Comparison of ENCODE assay signal across 50 mouse cellular contexts in genomic region chr2:36868160-36868559, GRCm38 (mm10). TPM values are rescaled to one million over a fixed set of nuclear protein-coding genes. Genes with fewer than 3 reads are reported as not detected.
"Had no signal": no experiment of that assay in that cellular context is flagged by ENCODE, and none has a peak within 500 bp of the region (broad histone marks: within the 10 kb centered on the region; RNA-seq: fewer than 3 reads in every experiment).

Gene Olfr352, plus strand, starts transcription at chr2:36868460.

- H3K4me1 ChIP-seq: heart, embryonic 10.5 days; heart, embryonic 12.5 days; heart, embryonic 13.5 days; heart, embryonic 15.5 days; hindbrain, embryonic 10.5 days; hindbrain, embryonic 13.5 days; hindbrain, embryonic 15.5 days; intestine, embryonic 15.5 days; kidney, embryonic 15.5 days had no signal

- H3K27me3 ChIP-seq: heart, embryonic 12.5 days; heart, embryonic 13.5 days; heart, embryonic 15.5 days; hindbrain, embryonic 13.5 days; hindbrain, embryonic 15.5 days; intestine, embryonic 15.5 days; kidney, embryonic 15.5 days had no signal

- H3K36me3 ChIP-seq: heart, embryonic 10.5 days; heart, embryonic 12.5 days; heart, embryonic 13.5 days; heart, embryonic 15.5 days; hindbrain, embryonic 10.5 days; hindbrain, embryonic 13.5 days; hindbrain, embryonic 15.5 days; intestine, embryonic 15.5 days; kidney, embryonic 15.5 days had no signal

- DNase-seq: heart, postnatal 10 days; heart, postnatal 14 days; heart, postnatal 36 days; heart, postnatal 4 days; kidney, adult 11 months; kidney, adult 18-20 months; kidney, adult 2 months; kidney, adult 8-10 months; kidney, adult 9 months; kidney, postnatal 10 days; kidney, postnatal 14 days; kidney, postnatal 25 days; kidney, postnatal 36 days; kidney, postnatal 4 days; layer of hippocampus, adult 9-11 months; layer of hippocampus, postnatal 36 days had no signal

- H3K4me3 ChIP-seq: heart, embryonic 10.5 days; heart, embryonic 12.5 days; heart, embryonic 13.5 days; heart, embryonic 15.5 days; hindbrain, embryonic 10.5 days; hindbrain, embryonic 13.5 days; hindbrain, embryonic 15.5 days; intestine, embryonic 15.5 days; kidney, embryonic 15.5 days; layer of hippocampus, adult 2 months; left cerebral cortex, adult 2 months had no signal

- H3K4me2 ChIP-seq: heart, embryonic 11.5 days; heart, embryonic 12.5 days; heart, embryonic 13.5 days; heart, embryonic 15.5 days; hindbrain, embryonic 13.5 days; hindbrain, embryonic 14.5 days; hindbrain, embryonic 15.5 days; intestine, embryonic 15.5 days; kidney, embryonic 15.5 days had no signal

- H3K9me3 ChIP-seq: heart, embryonic 15.5 days; hindbrain, embryonic 15.5 days; intestine, embryonic 15.5 days; kidney, embryonic 15.5 days had no signal

- H3K9ac ChIP-seq: heart, embryonic 12.5 days; heart, embryonic 13.5 days; heart, embryonic 15.5 days; hindbrain, embryonic 13.5 days; hindbrain, embryonic 14.5 days; hindbrain, embryonic 15.5 days; intestine, embryonic 15.5 days; kidney, embryonic 15.5 days had no signal

- H3K27ac ChIP-seq: heart, embryonic 10.5 days; heart, embryonic 13.5 days; heart, embryonic 15.5 days; hindbrain, embryonic 10.5 days; hindbrain, embryonic 13.5 days; hindbrain, embryonic 14.5 days; hindbrain, embryonic 15.5 days; intestine, embryonic 15.5 days; kidney, embryonic 15.5 days; kidney, postnatal 0 days; layer of hippocampus, adult 2 months; left cerebral cortex, adult 2 months had no signal

- ATAC-seq: hindbrain, embryonic 16.5 days; inflammation-experienced regulatory T-cells, adult 6 months; intestine, embryonic 15.5 days; intestine, embryonic 16.5 days; intestine, postnatal 0 days had no signal

RNA-seq across cellular contexts. Expression of gene Olfr352, which starts in this region (rescaled TPM):
- total RNA-seq: heart, postnatal 10 days; heart, postnatal 14 days; heart, postnatal 25 days; heart, postnatal 36 days; heart, postnatal 4 days; hematopoietic stem cell, adult 5-6 weeks; layer of hippocampus, adult 18-20 months; layer of hippocampus, adult 2 months; layer of hippocampus, adult 8-10 months; layer of hippocampus, postnatal 10 days; layer of hippocampus, postnatal 14 days; layer of hippocampus, postnatal 25 days; layer of hippocampus, postnatal 36 days; left cerebral cortex, adult 18-20 months; left cerebral cortex, adult 2 months had no signal
- polyA plus RNA-seq: heart, embryonic 10.5 days; heart, embryonic 11.5 days; heart, embryonic 12.5 days; heart, embryonic 13.5 days; heart, embryonic 14.5 days; heart, embryonic 15.5 days; heart, embryonic 16.5 days; heart, postnatal 0 days; hindbrain, embryonic 10.5 days; hindbrain, embryonic 11.5 days; hindbrain, embryonic 13.5 days; hindbrain, embryonic 14.5 days; hindbrain, embryonic 15.5 days; hindbrain, embryonic 16.5 days; inflammation-experienced regulatory T-cells, adult 6 months; intestine, embryonic 14.5 days; intestine, embryonic 15.5 days; intestine, embryonic 16.5 days; intestine, postnatal 0 days; kidney, adult 2 months; kidney, embryonic 14.5 days; kidney, embryonic 15.5 days; kidney, embryonic 16.5 days; kidney, postnatal 0 days; large intestine, adult 2 months had no signal
